Comparison of ENCODE assay signal across 19 mouse cellular contexts in the genomic region with DNA sequence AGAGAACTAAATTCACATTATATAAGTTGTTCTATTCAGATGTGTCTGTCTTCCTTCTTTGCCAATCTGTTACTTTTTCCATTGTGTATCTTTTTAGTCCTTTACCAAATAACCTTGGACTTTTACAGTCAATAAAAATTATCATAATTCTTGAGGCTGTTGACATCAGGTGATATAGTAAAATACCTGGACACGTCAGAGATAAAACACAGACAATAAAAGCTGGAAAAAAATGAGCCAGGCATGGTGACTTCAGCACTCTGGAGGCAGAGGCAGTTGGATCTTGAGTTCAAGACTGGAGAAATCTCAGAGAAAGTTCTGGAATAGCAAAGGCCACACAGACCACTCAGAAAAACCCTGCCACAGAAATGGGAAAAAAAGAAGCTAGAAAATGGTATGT. TPM values are rescaled to one million over a fixed set of nuclear protein-coding genes. Genes with fewer than 3 reads are reported as not detected.
DNase-seq lines count a peak whose midpoint lies in the region; ATAC-seq lines count a peak whose summit lies in the region.
"Had no signal": no experiment of that assay in that cellular context is flagged by ENCODE, and none has a peak within 500 bp of the region (broad histone marks: within the 10 kb centered on the region; RNA-seq: fewer than 3 reads in every experiment).

No protein-coding gene starts in this region.

- ATAC-seq in intestine, embryonic 15.5 days: peak; percentile 82
- peak; percentile 84 for ATAC-seq in intestine, embryonic 16.5 days
- ATAC-seq: forebrain, embryonic 14.5 days; forebrain, embryonic 16.5 days had no signal

- no peaks in the 10 kb centered on the region for H3K9me3 ChIP-seq in intestine, embryonic 15.5 days
- H3K9me3 ChIP-seq in intestine, embryonic 16.5 days (ENCODE audit: control insufficient read depth, low read length): no peaks in the 10 kb centered on the region
- H3K9me3 ChIP-seq: embryonic facial prominence, embryonic 13.5 days; embryonic facial prominence, embryonic 15.5 days; forebrain, embryonic 10.5 days; forebrain, embryonic 12.5 days had no signal

- peak; percentile 71 for DNase-seq in large intestine, adult 2 months (ENCODE audit: low read depth, low spot score)
- no peak for DNase-seq in kidney, adult 8-10 months
- no peak for DNase-seq in kidney, adult 18-20 months
- DNase-seq: adrenal gland, adult 2 months; adrenal gland, postnatal 10 days; adrenal gland, postnatal 25 days; cerebellum, adult 11 months; cerebellum, adult 8-10 months; cerebellum, adult 9-11 months; embryo, embryonic 11 days had no signal

- H3K27me3 ChIP-seq in intestine, embryonic 15.5 days (replicated peaks): no peaks in the 10 kb centered on the region
- no peaks in the 10 kb centered on the region for H3K27me3 ChIP-seq in intestine, embryonic 16.5 days (replicated peaks; ENCODE audit: control insufficient read depth, insufficient read depth, low read length)
- H3K27me3 ChIP-seq: embryonic facial prominence, embryonic 13.5 days; embryonic facial prominence, embryonic 15.5 days; forebrain, embryonic 12.5 days had no signal

- H3K4me2 ChIP-seq in intestine, embryonic 15.5 days (replicated peaks): no peak overlapping the region
- H3K4me2 ChIP-seq in intestine, embryonic 16.5 days (ENCODE audit: low read depth, low read length): no peak overlapping the region
- H3K4me2 ChIP-seq: embryonic facial prominence, embryonic 13.5 days; embryonic facial prominence, embryonic 15.5 days; forebrain, embryonic 12.5 days had no signal

- no peak overlapping the region for H3K9ac ChIP-seq in intestine, embryonic 15.5 days
- no peak overlapping the region for H3K9ac ChIP-seq in intestine, embryonic 16.5 days (ENCODE audit: low read depth, low read length)
- H3K9ac ChIP-seq: embryonic facial prominence, embryonic 13.5 days; embryonic facial prominence, embryonic 15.5 days; forebrain, embryonic 12.5 days had no signal

- no peak overlapping the region for H3K27ac ChIP-seq in intestine, embryonic 15.5 days
- H3K27ac ChIP-seq in intestine, embryonic 16.5 days (ENCODE audit: low read length): no peak overlapping the region
- H3K27ac ChIP-seq: embryonic facial prominence, embryonic 13.5 days; embryonic facial prominence, embryonic 15.5 days; forebrain, embryonic 10.5 days; forebrain, embryonic 12.5 days had no signal

- no peak overlapping the region for H3K4me3 ChIP-seq in intestine, embryonic 15.5 days (replicated peaks)
- H3K4me3 ChIP-seq in intestine, embryonic 16.5 days (ENCODE audit: low read length): no peak overlapping the region
- H3K4me3 ChIP-seq: embryonic facial prominence, embryonic 13.5 days; embryonic facial prominence, embryonic 15.5 days; erythroblast, embryonic 14.5 days; forebrain, embryonic 10.5 days; forebrain, embryonic 12.5 days had no signal

- no peaks in the 10 kb centered on the region for H3K36me3 ChIP-seq in intestine, embryonic 15.5 days
- no peaks in the 10 kb centered on the region for H3K36me3 ChIP-seq in intestine, embryonic 16.5 days (ENCODE audit: control insufficient read depth, insufficient read depth, low read length)
- H3K36me3 ChIP-seq: embryonic facial prominence, embryonic 15.5 days; forebrain, embryonic 12.5 days had no signal

- H3K4me1 ChIP-seq in intestine, embryonic 15.5 days (replicated peaks): 0 out of 2 replicates have a peak, but pooled peaks cover 3% of the 10 kb centered on the region
- peaks cover 7% of the 10 kb centered on the region for H3K4me1 ChIP-seq in intestine, embryonic 16.5 days (ENCODE audit: control insufficient read depth, insufficient read depth, low read length)
- H3K4me1 ChIP-seq: embryonic facial prominence, embryonic 13.5 days; forebrain, embryonic 10.5 days; forebrain, embryonic 12.5 days had no signal

- WGBS in intestine, embryonic 15.5 days: 56% methylated on average over 1 of the region's 1 CpGs
- WGBS in intestine, embryonic 16.5 days: 58% methylated on average over 1 of the region's 1 CpGs
- WGBS in large intestine, adult 2 months: 24% methylated on average over 1 of the region's 1 CpGs

RNA-seq across cellular contexts. Expression of gene Smurf2, which starts 13.3 kb away (rescaled TPM):
- 11.3 and 12.0 TPM in 2 replicates for polyA plus RNA-seq in intestine, embryonic 15.5 days (2015; fragmentation: Nextera tagmentation; extraction: Ambion mirVana)
- 8.7 and 9.4 TPM in 2 replicates for polyA plus RNA-seq in intestine, embryonic 16.5 days (2015; fragmentation: Nextera tagmentation; extraction: Ambion mirVana)
- polyA plus RNA-seq in large intestine, adult 2 months (2012; rRNA removed): 8.7 and 9.5 TPM in 2 replicates
